Mouse (Mus musculus) spleen, postnatal 14 days (tissue): ENCODE measurements at regions not wholly inside any gene's neighbourhood (a gene's known extent, or its start where the extent isn't known, plus 50 kb on each side); places are given as distances from the start of the nearest gene placed in this dataset.

ENCODE experiments used
- DNase-seq, 2 experiments: peaks; one replicate each; pipeline ENCODE4 v3.0.0; 2021 to 2022; ENCODE audit warnings: low spot score in 2 of 2

GRCm38 (mm10) chr1:76658228-76658627, 856.7 kb downstream of the Epha4 start:
- no peak for DNase-seq

- no peak for DNase-seq
Observed at GRCm38 (mm10) chr1:76660146-76660545, 854.7 kb downstream of the Epha4 start.

GRCm38 (mm10) chr1:76664381-76664780, 850.5 kb downstream of the Epha4 start:
- no peak for DNase-seq

GRCm38 (mm10) chr1:76676836-76677235, 838.1 kb downstream of the Epha4 start:
- no peak for DNase-seq

- no peak for DNase-seq
Observed at GRCm38 (mm10) chr1:76705556-76705955, 809.3 kb downstream of the Epha4 start.

GRCm38 (mm10) chr1:76717639-76718292, 797.1 kb downstream of the Epha4 start:
- no peak for DNase-seq

- DNase-seq, result no peak
Observed at GRCm38 (mm10) chr1:76724453-76724852, 790.4 kb downstream of the Epha4 start.

- DNase-seq, result no peak
Observed at GRCm38 (mm10) chr1:76737003-76737402, 777.9 kb downstream of the Epha4 start.

- DNase-seq, result no peak
Observed at GRCm38 (mm10) chr1:76737663-76738062, 777.2 kb downstream of the Epha4 start.

- DNase-seq, result no peak
Observed at GRCm38 (mm10) chr1:76772694-76773093, 742.2 kb downstream of the Epha4 start.

GRCm38 (mm10) chr1:76786871-76787270, 728.0 kb downstream of the Epha4 start:
- no peak for DNase-seq

GRCm38 (mm10) chr1:76793438-76793837, 721.5 kb downstream of the Epha4 start:
- no peak for DNase-seq

GRCm38 (mm10) chr1:76819906-76820305, 695.0 kb downstream of the Epha4 start:
- no peak for DNase-seq

- no peak for DNase-seq
Observed at GRCm38 (mm10) chr1:76821610-76822009, 693.3 kb downstream of the Epha4 start.

GRCm38 (mm10) chr1:76829690-76830089, 685.2 kb downstream of the Epha4 start:
- DNase-seq, result no peak

GRCm38 (mm10) chr1:76832311-76832710, 682.6 kb downstream of the Epha4 start:
- DNase-seq, result no peak

GRCm38 (mm10) chr1:76835028-76835683, 679.7 kb downstream of the Epha4 start:
- DNase-seq, result no peak

GRCm38 (mm10) chr1:76849346-76849745, 665.5 kb downstream of the Epha4 start:
- no peak for DNase-seq

GRCm38 (mm10) chr1:76866304-76866968, 648.5 kb downstream of the Epha4 start:
- no peak for DNase-seq

GRCm38 (mm10) chr1:76873207-76873606, 641.7 kb downstream of the Epha4 start:
- DNase-seq, result no peak

- no peak for DNase-seq
Observed at GRCm38 (mm10) chr1:76880111-76880782, 634.6 kb downstream of the Epha4 start.

GRCm38 (mm10) chr1:76880783-76881145, 634.1 kb downstream of the Epha4 start:
- DNase-seq, result no peak
